Mouse (Mus musculus): ENCODE results near the gene Zan. TPM values are rescaled to one million over a fixed set of nuclear protein-coding genes. Genes with fewer than 3 reads are reported as not detected.

Gene Zan
- polyA plus RNA-seq, 1 experiment from 2014 or later: 0.11 TPM

DNA sequence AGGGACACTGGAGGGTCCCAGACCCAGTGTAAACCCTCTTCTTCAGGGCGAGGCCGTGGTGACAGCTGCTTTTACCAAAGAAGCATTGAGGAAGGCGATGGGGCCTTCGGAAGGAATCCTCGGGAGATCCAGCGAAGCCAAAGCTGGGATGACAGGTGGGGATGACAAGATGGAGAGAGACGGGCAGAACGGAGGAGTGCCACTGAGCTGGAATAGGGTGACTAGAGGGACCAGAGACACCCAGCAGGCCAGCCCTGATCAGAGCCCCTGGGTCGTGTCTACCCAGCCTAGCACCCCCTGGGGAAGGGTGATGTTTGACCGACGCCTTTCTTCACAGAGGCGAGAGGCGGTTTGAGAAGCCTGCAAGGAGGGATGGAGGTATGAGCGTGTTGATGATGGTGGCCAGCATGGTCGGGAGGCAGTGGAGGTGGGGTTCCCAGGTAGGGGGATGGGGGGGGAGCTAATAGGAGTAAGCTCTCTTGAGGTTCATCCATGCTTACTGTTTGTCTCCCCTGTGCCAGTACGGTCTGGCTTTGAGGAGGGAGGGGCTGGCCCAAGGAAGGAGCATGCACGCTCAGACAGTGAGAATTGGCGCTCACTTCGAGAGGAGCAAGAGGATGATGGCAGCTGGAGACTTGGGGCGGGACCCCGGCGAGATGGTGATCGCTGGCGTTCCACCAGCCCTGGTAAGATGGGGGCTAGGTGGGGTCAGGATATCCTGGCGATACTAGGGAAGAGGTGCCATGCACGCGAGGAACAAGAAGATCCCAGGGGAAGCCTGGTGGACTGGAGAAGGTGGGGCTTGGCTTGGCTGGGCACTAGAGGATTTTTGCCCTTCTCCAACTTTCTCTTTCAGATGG lies 43.1 kb upstream of the Zan start:
- Histone ChIP-seq H3K9ac (ENCODE audit: low read depth, low read length) (no peak overlapping the region), H3K9me3 (replicated peaks; ENCODE audit: control insufficient read depth, low read length) (no peaks in the 10 kb centered on the region), H3K27ac (ENCODE audit: low read length) (no peak overlapping the region), H3K4me2 (ENCODE audit: low read depth, low read length) (no peak overlapping the region), H3K4me3 (ENCODE audit: low read depth, low read length) (no peak overlapping the region), H3K4me1 (ENCODE audit: control insufficient read depth, low read depth, low read length) (0 out of 2 replicates have a peak, but pooled peaks cover 2% of the 10 kb centered on the region), H3K36me3 (ENCODE audit: control insufficient read depth, insufficient read depth) (peaks cover 53% of the 10 kb centered on the region), H3K27me3 (ENCODE audit: control insufficient read depth, insufficient read depth, low read depth, low read length) (no peaks in the 10 kb centered on the region)
- WGBS (ENCODE audit: insufficient replicate concordance): 88% methylated on average over 27 of the region's 27 CpGs
- ATAC-seq (ENCODE audit: low read depth): no peak

DNA sequence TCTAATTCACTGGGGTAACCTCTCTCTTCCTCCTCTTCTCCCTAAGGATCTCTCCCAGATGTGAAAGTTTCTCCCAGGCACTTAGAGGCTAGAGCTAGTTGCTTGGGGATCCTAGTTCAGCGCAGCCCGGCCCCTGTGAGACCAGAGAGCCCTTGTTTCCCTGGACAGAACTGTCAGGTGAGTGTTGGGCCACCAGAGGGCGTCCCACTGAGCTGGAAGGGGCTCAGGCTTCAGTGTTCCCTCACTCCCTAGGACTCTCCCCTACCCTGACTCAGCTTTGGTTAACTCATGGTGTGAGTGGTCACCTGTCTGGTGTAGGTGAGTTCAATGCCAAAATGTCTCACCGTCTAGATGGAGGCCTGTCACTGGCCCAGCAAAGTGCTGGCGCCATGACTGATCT lies 41.6 kb upstream of the Zan start, which contains the start of gene Gigyf1:
TSS of gene Gigyf1 (plus strand) at position 113 of the 400 bp plus-strand sequence.
- no peak within 1 kb of the TSS for H3K27ac ChIP-seq (ENCODE audit: low read length)
- no peak within 1 kb of the TSS for H3K4me2 ChIP-seq (ENCODE audit: low read depth, low read length)
- no peak within 1 kb of the TSS for H3K9ac ChIP-seq (ENCODE audit: low read depth, low read length)
- H3K9me3 ChIP-seq (replicated peaks; ENCODE audit: control insufficient read depth, low read length): no peaks in the 10 kb centered on the region
- H3K4me3 ChIP-seq (ENCODE audit: low read depth, low read length): no peak within 1 kb of the TSS
- ATAC-seq (ENCODE audit: low read depth): no peak
- no peaks in the 10 kb centered on the region for H3K27me3 ChIP-seq (ENCODE audit: control insufficient read depth, insufficient read depth, low read depth, low read length)
- H3K36me3 ChIP-seq (ENCODE audit: control insufficient read depth, insufficient read depth): peaks cover 41% of the 10 kb centered on the region
- WGBS (ENCODE audit: insufficient replicate concordance): 76% methylated on average over 5 of the region's 5 CpGs
- H3K4me1 ChIP-seq (ENCODE audit: control insufficient read depth, low read depth, low read length): peaks cover 4% of the 10 kb centered on the region; the same call in 1 of the 2 replicates

DNA sequence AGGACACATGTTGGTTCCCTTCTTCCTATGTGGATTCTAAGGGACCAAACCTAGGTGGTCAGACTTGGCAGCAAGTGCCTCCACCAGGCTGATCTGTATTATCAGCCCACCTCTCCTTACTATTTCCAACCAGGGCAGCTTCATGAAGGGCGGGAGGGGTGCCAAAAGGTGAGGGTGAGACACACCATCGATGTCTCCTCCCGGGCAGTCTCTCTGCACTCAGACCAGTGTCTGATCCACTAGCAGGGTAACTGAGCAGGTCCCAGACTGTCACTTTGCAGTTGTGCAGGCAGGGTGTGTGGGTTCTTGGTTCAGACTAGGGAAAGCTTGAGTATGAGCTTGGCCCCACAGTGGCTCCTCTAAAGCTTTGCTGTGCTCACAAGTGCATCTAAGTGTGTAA lies 37.9 kb upstream of the Zan start:
- peaks cover 8% of the 10 kb centered on the region for H3K36me3 ChIP-seq (ENCODE audit: control insufficient read depth, insufficient read depth)
- no peak for ATAC-seq (ENCODE audit: low read depth)
- no peaks in the 10 kb centered on the region for H3K9me3 ChIP-seq (replicated peaks; ENCODE audit: control insufficient read depth, low read length)
- H3K27ac ChIP-seq (ENCODE audit: low read length): no peak overlapping the region
- no peak overlapping the region for H3K4me3 ChIP-seq (ENCODE audit: low read depth, low read length)
- peaks cover 29% of the 10 kb centered on the region for H3K4me1 ChIP-seq (ENCODE audit: control insufficient read depth, low read depth, low read length)
- H3K27me3 ChIP-seq (ENCODE audit: control insufficient read depth, insufficient read depth, low read depth, low read length): no peaks in the 10 kb centered on the region
- no peak overlapping the region for H3K4me2 ChIP-seq (ENCODE audit: low read depth, low read length)
- no peak overlapping the region for H3K9ac ChIP-seq (ENCODE audit: low read depth, low read length)
- WGBS (ENCODE audit: insufficient replicate concordance): 81% methylated on average over 3 of the region's 3 CpGs

- no peaks in the 10 kb centered on the region for H3K27me3 ChIP-seq (ENCODE audit: control insufficient read depth, insufficient read depth, low read depth, low read length)
- peaks cover under 1% of the 10 kb centered on the region; the same call in 1 of the 2 replicates for H3K36me3 ChIP-seq (ENCODE audit: control insufficient read depth, insufficient read depth)
- H3K27ac ChIP-seq (ENCODE audit: low read length): no peak overlapping the region
- no peak overlapping the region for H3K9ac ChIP-seq (ENCODE audit: low read depth, low read length)
- ATAC-seq (ENCODE audit: low read depth): no peak
- H3K4me2 ChIP-seq (ENCODE audit: low read depth, low read length): no peak overlapping the region
- no peak overlapping the region for H3K4me3 ChIP-seq (ENCODE audit: low read depth, low read length)
- peaks cover 32% of the 10 kb centered on the region for H3K4me1 ChIP-seq (ENCODE audit: control insufficient read depth, low read depth, low read length)
- H3K9me3 ChIP-seq (replicated peaks; ENCODE audit: control insufficient read depth, low read length): no peaks in the 10 kb centered on the region
- WGBS (ENCODE audit: insufficient replicate concordance): 77% methylated on average over 12 of the region's 12 CpGs
These were observed 37.3 kb upstream of the Zan start for GRCm38 (mm10) chr5:137513951-137514721.

GRCm38 (mm10) chr5:137512847-137513794 lies 36.3 kb upstream of the Zan start:
- 74% methylated on average over 11 of the region's 11 CpGs for WGBS (ENCODE audit: insufficient replicate concordance)
- H3K27ac ChIP-seq (ENCODE audit: low read length): no peak overlapping the region
- H3K9ac ChIP-seq (ENCODE audit: low read depth, low read length): no peak overlapping the region
- H3K9me3 ChIP-seq (replicated peaks; ENCODE audit: control insufficient read depth, low read length): no peaks in the 10 kb centered on the region
- no peaks in the 10 kb centered on the region for H3K36me3 ChIP-seq (ENCODE audit: control insufficient read depth, insufficient read depth)
- ATAC-seq (ENCODE audit: low read depth): no peak
- no peak overlapping the region for H3K4me3 ChIP-seq (ENCODE audit: low read depth, low read length)
- H3K4me1 ChIP-seq (ENCODE audit: control insufficient read depth, low read depth, low read length): peaks cover 32% of the 10 kb centered on the region
- no peaks in the 10 kb centered on the region for H3K27me3 ChIP-seq (ENCODE audit: control insufficient read depth, insufficient read depth, low read depth, low read length)
- no peak overlapping the region for H3K4me2 ChIP-seq (ENCODE audit: low read depth, low read length)

DNA sequence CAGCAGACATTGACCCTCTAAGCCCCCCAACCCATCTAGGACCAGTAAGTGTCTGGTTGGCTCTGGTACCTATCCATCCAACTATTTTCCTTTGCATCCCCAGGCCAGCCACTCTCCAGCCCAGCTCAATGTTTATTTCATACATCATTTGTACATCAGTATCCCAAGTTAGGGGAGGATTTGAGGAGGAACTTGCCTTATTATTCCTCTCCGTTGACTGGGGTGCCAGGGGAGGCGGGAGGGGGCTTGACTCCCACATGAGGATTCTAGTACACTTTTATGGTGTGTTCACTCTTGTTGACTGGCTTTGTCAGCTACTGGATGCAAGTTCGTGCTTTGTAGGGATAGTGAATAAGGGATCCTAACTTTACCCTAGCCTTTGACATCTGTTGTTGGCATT lies 34.8 kb upstream of the Zan start:
- ATAC-seq (ENCODE audit: low read depth): no peak
- Histone ChIP-seq H3K9ac (ENCODE audit: low read depth, low read length) (peak overlapping the region; percentile 93; the same call in 1 of the 2 replicates), H3K4me2 (ENCODE audit: low read depth, low read length) (peak overlapping the region; percentile 89), H3K9me3 (replicated peaks; ENCODE audit: control insufficient read depth, low read length) (no peaks in the 10 kb centered on the region), H3K27me3 (ENCODE audit: control insufficient read depth, insufficient read depth, low read depth, low read length) (no peaks in the 10 kb centered on the region), H3K36me3 (ENCODE audit: control insufficient read depth, insufficient read depth) (no peaks in the 10 kb centered on the region), H3K4me1 (ENCODE audit: control insufficient read depth, low read depth, low read length) (peaks cover 32% of the 10 kb centered on the region), H3K4me3 (ENCODE audit: low read depth, low read length) (peak overlapping the region; percentile 90), H3K27ac (ENCODE audit: low read length) (no peak overlapping the region)
- WGBS (ENCODE audit: insufficient replicate concordance): 77% methylated on average over 3 of the region's 3 CpGs

DNA sequence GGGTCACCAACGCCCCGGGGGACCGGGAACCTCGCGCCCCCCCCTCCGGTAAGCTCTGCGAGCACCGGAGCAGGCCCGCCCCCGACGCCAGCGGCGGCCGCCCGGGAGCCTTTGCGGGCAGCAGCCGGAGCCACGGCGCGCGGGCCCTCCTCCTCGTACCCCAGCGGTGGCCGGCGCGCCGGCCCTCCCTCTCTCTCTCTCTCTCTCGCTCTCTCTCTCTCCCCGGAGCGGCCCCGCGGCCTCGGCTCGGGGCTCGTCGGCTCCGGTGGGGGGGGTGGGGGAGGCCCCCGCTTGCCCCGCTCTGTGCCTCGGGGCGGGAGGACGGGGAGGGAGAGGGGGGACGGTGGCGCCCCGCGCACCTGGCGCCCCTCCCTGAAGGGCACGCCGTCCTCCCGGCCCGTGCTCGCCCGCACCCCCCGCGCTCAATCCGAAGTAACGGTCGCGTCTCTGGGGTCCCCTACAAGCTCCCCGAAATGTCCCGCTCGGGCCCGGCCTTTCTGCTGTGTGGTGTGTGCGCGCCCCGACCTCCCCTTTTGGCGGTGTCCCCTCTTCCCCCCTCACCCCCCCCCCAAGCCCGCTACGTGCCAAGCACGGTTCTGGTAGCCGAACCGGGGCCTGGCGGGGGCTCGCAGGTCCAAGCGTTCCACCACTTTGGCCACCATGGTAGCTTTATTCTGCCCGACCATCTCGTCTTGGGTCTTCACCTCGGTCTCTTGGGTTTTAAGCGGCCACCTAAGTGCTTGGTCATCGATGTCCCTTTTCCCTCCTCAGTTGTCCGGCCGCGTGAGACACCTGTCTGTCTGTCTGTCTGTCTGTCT lies 33.9 kb upstream of the Zan start:
- H3K27ac ChIP-seq (ENCODE audit: low read length): peak overlapping the region; percentile 67
- peak overlapping the region; percentile 90 for H3K4me3 ChIP-seq (ENCODE audit: low read depth, low read length)
- H3K4me1 ChIP-seq (ENCODE audit: control insufficient read depth, low read depth, low read length): peaks cover 29% of the 10 kb centered on the region
- peak overlapping the region; percentile 93 for H3K9ac ChIP-seq (ENCODE audit: low read depth, low read length)
- peak; percentile 68 for ATAC-seq (ENCODE audit: low read depth)
- peak overlapping the region; percentile 89 for H3K4me2 ChIP-seq (ENCODE audit: low read depth, low read length)
- under 1% methylated on average over 39 of the region's 83 CpGs for WGBS (ENCODE audit: insufficient replicate concordance)
- H3K27me3 ChIP-seq (ENCODE audit: control insufficient read depth, insufficient read depth, low read depth, low read length): no peaks in the 10 kb centered on the region
- no peaks in the 10 kb centered on the region for H3K9me3 ChIP-seq (replicated peaks; ENCODE audit: control insufficient read depth, low read length)
- no peaks in the 10 kb centered on the region for H3K36me3 ChIP-seq (ENCODE audit: control insufficient read depth, insufficient read depth)

GRCm38 (mm10) chr5:137510014-137510501 lies 33.2 kb upstream of the Zan start:
- H3K27ac ChIP-seq (ENCODE audit: low read length): peak overlapping the region; percentile 67
- WGBS (ENCODE audit: insufficient replicate concordance): 3% methylated on average over 47 of the region's 52 CpGs
- peak; percentile 75 for ATAC-seq (ENCODE audit: low read depth)
- peak overlapping the region; percentile 93 for H3K9ac ChIP-seq (ENCODE audit: low read depth, low read length)
- H3K4me2 ChIP-seq (ENCODE audit: low read depth, low read length): peak overlapping the region; percentile 89
- no peaks in the 10 kb centered on the region for H3K27me3 ChIP-seq (ENCODE audit: control insufficient read depth, insufficient read depth, low read depth, low read length)
- no peaks in the 10 kb centered on the region for H3K36me3 ChIP-seq (ENCODE audit: control insufficient read depth, insufficient read depth)
- peaks cover 29% of the 10 kb centered on the region for H3K4me1 ChIP-seq (ENCODE audit: control insufficient read depth, low read depth, low read length)
- peak overlapping the region; percentile 90 for H3K4me3 ChIP-seq (ENCODE audit: low read depth, low read length)
- no peaks in the 10 kb centered on the region for H3K9me3 ChIP-seq (replicated peaks; ENCODE audit: control insufficient read depth, low read length)
